Mouse (Mus musculus): Measurements from ENCODE around the gene Chst11.

DNA sequence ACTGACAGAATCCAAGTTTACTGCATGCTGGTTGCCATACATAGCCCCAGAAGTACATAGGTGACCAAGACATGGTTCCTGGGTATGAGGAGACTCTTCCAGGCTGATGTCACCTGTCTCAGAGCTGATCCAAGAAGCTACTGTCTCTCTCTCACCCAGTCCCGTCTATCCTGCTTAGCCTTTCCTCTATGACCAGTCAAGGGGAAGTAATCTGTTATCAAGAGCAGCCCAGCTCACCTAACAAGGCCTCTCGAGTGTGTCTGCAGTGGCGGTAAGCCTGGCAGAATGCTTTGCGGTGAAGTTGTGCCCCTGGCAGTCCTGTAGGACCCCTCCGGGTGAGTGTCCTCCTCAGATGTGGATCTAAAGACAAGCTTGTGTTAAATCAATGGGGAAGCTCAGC lies 172.0 kb downstream of the Chst11 start:
- TF ChIP-seq CTCF (IDR thresholded peaks at IDR 0.05) (no peak), POLR2A (IDR thresholded peaks at IDR 0.05; ENCODE audit: insufficient read depth, low read depth, low read length) (no peak), EP300 (IDR thresholded peaks at IDR 0.05; ENCODE audit: insufficient read depth, low read depth, low read length) (no peak)
